Mouse (Mus musculus) heart, adult 2 months (tissue): ENCODE measurements around the gene Chit1.

ENCODE experiments used
- CTCF ChIP-seq: fragments of 200-600 bp; IDR thresholded peaks from 2 replicates; pipeline ENCODE4 v1.8.1; 2022; ENCODE audit warnings: antibody characterized with exemption, mild to moderate bottlenecking, moderate library complexity
- EP300 ChIP-seq: fragments of 200-500 bp; IDR thresholded peaks from 2 replicates; pipeline ENCODE4 v1.6.1; 2011; ENCODE audit warnings: low read depth, low read length, control low read depth; ENCODE audit not compliant: insufficient read depth

GRCm38 (mm10) chr1:134117110-134117509 lies 6.1 kb downstream of the Chit1 start:
- TF ChIP-seq EP300 (no peak), CTCF (no peak)
